Mouse (Mus musculus) cerebellum, postnatal 36 days (tissue): ENCODE measurements around the gene Ublcp1.
A peak's percentile ranks its signal among the peaks of the same experiment; 100 is the strongest.

Experiments used
- DNase-seq, 2 experiments: peaks; one replicate each; pipeline ENCODE4 v3.0.0; 2021 to 2022; ENCODE audit warnings: mixed read lengths in 2 of 2

Ublcp1 gene

GRCm38 (mm10) chr11:44470432-44471336 is at the start of gene Ublcp1:
Ublcp1 (minus strand) TSS chr11:44470498.
- DNase-seq: peak; percentile 92 to 93

GRCm38 (mm10) chr11:44519096-44519949 is 49.0 kb upstream of the Ublcp1 start:
- peak in 1 of 2 experiments; percentile 36 for DNase-seq

- DNase-seq: peak; percentile 82
Observed at GRCm38 (mm10) chr11:44518281-44519095, 48.2 kb upstream of the Ublcp1 start, which contains the start of gene Rnf145. Rnf145 (plus strand) TSS chr11:44518964.

- DNase-seq: no peak
Observed at GRCm38 (mm10) chr11:44517561-44518280, 47.4 kb upstream of the Ublcp1 start.

- no peak for DNase-seq
Observed at GRCm38 (mm10) chr11:44516362-44516761, 46.1 kb upstream of the Ublcp1 start.

- no peak for DNase-seq
Observed at GRCm38 (mm10) chr11:44514666-44515065, 44.4 kb upstream of the Ublcp1 start.

- DNase-seq: no peak
Observed at GRCm38 (mm10) chr11:44513026-44513422, 42.7 kb upstream of the Ublcp1 start.

GRCm38 (mm10) chr11:44512044-44513025 is 42.0 kb upstream of the Ublcp1 start:
- no peak for DNase-seq

- no peak for DNase-seq
Observed at GRCm38 (mm10) chr11:44510371-44510770, 40.1 kb upstream of the Ublcp1 start.

- no peak for DNase-seq
Observed at GRCm38 (mm10) chr11:44509906-44510305, 39.6 kb upstream of the Ublcp1 start.

GRCm38 (mm10) chr11:44508876-44509275 is 38.6 kb upstream of the Ublcp1 start:
- DNase-seq: no peak

GRCm38 (mm10) chr11:44504761-44505160 is 34.5 kb upstream of the Ublcp1 start:
- no peak for DNase-seq

GRCm38 (mm10) chr11:44504146-44504545 is 33.8 kb upstream of the Ublcp1 start:
- DNase-seq: no peak

GRCm38 (mm10) chr11:44502931-44503330 is 32.6 kb upstream of the Ublcp1 start:
- no peak for DNase-seq

- DNase-seq: no peak
Observed at GRCm38 (mm10) chr11:44501477-44501876, 31.2 kb upstream of the Ublcp1 start.

GRCm38 (mm10) chr11:44500966-44501365 is 30.7 kb upstream of the Ublcp1 start:
- DNase-seq: no peak

- no peak for DNase-seq
Observed at GRCm38 (mm10) chr11:44498412-44499272, 28.3 kb upstream of the Ublcp1 start.

- DNase-seq: no peak
Observed at GRCm38 (mm10) chr11:44496217-44496616, 25.9 kb upstream of the Ublcp1 start.

- DNase-seq: no peak
Observed at GRCm38 (mm10) chr11:44494643-44495323, 24.5 kb upstream of the Ublcp1 start.
